Mouse (Mus musculus): ENCODE measurements around the gene Ggcx. TPM values are rescaled to one million over a fixed set of nuclear protein-coding genes. Genes with fewer than 3 reads are reported as not detected.

Ggcx gene
- polyA plus RNA-seq, 1 experiment, result 17.5 TPM

DNA sequence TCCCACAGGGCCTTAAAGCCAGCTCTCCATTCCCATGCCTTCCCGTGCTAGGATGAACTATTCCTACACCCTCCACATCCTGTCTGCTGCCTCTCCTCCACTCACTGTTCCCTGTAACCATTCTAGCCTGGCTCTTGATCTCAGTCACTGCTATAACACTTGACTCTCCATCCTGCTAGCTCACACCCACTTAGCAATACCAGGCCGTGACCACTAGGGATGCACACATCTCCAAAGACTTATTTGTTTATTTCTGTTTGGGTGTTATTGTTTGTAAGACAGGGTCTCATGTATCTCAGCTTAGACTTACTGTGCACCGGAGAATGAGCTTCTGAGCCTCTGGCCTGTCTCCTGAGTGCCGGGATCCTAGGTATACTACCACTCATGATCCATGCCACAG, 44.6 kb upstream of the Ggcx start:
- Histone ChIP-seq H3K36me3 (ENCODE audit: control insufficient read depth, insufficient read depth) (peaks cover 8% of the 10 kb centered on the region), H3K4me3 (no peak overlapping the region), H3K4me2 (ENCODE audit: low read depth) (peak overlapping the region; percentile 93), H3K27me3 (ENCODE audit: control insufficient read depth, insufficient read depth, insufficient read length) (no peaks in the 10 kb centered on the region), H3ac (ENCODE audit: control insufficient read depth, insufficient read length) (no peak overlapping the region), H3K79me2 (ENCODE audit: control insufficient read depth, insufficient read depth) (peaks cover 1% of the 10 kb centered on the region)
- TF ChIP-seq MAX (IDR thresholded peaks at IDR 0.05; ENCODE audit: low read depth) (no peak), TCF12 (IDR thresholded peaks at IDR 0.05; ENCODE audit: insufficient read depth, poor library complexity, severe bottlenecking) (no peak), MYOD1 (IDR thresholded peaks at IDR 0.05; ENCODE audit: control insufficient read depth in 1 of 3, insufficient read length in 2 of 3, low read depth in 2 of 3) (no peak), USF1 (IDR thresholded peaks at IDR 0.05; ENCODE audit: low read depth) (no peak), SRF (IDR thresholded peaks at IDR 0.05; ENCODE audit: control insufficient read depth, insufficient read length, low read depth) (no peak), TCF3 (IDR thresholded peaks at IDR 0.05; ENCODE audit: insufficient read length, low read depth) (no peak), CEBPB (IDR thresholded peaks at IDR 0.05; ENCODE audit: insufficient read depth, poor library complexity, severe bottlenecking) (no peak)

DNA sequence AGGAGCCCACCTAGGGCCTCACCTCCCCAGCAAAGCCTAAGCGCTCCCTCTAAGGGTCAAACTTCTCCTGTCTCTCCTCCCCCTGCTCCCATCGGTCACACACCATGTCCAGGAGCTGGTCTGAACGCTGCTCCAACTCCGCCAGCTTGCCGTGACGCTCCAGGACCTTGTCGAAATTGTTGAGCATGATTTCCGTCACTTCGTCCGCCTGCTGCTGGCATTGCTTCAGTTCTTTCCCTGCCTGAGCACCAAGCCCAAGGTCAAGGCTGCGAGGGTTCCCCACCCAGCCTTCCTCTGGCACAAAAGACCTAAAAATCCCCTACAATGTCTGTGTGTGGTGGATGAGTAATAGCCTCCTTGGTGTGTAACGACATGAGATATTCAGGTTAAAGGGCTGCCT, 44.0 kb upstream of the Ggcx start:
- Histone ChIP-seq H3K27me3 (ENCODE audit: control insufficient read depth, insufficient read depth, insufficient read length) (no peaks in the 10 kb centered on the region), H3ac (ENCODE audit: control insufficient read depth, insufficient read length) (no peak overlapping the region), H3K79me2 (ENCODE audit: control insufficient read depth, insufficient read depth) (peaks cover 4% of the 10 kb centered on the region), H3K36me3 (ENCODE audit: control insufficient read depth, insufficient read depth) (peaks cover 8% of the 10 kb centered on the region), H3K4me2 (ENCODE audit: low read depth) (peak overlapping the region; percentile 93), H3K4me3 (no peak overlapping the region)
- peak; percentile 70 for TF ChIP-seq POLR2AphosphoS2 (IDR thresholded peaks at IDR 0.05; ENCODE audit: insufficient read length, low read depth)
- TF ChIP-seq POLR2A (IDR thresholded peaks at IDR 0.05; ENCODE audit: insufficient read length, low read depth), result no peak

DNA sequence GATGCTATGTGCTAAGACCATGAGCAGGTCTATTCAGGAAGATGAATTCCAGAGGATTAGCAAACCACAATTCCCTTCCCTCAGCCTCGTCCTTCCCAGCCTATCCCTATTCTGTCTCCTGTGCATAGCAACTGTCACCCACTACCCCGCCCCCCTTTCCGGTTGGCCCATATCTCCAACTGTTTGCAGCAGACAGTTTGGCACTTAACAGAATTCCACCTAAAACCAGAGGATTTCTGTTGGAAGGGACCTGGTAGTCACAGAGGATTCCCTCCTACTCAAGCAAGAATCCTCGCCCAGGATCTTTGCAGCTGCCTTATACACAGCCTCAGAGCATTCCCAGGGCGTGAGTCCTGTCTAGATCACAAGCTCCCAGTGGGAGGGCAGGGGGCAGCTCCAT, 43.0 kb upstream of the Ggcx start:
- Histone ChIP-seq H3K27me3 (ENCODE audit: control insufficient read depth, insufficient read depth, insufficient read length) (no peaks in the 10 kb centered on the region), H3ac (ENCODE audit: control insufficient read depth, insufficient read length) (no peak overlapping the region), H3K4me3 (no peak overlapping the region), H3K4me2 (ENCODE audit: low read depth) (peak overlapping the region; percentile 93), H3K79me2 (ENCODE audit: control insufficient read depth, insufficient read depth) (peaks cover 6% of the 10 kb centered on the region), H3K36me3 (ENCODE audit: control insufficient read depth, insufficient read depth) (peaks cover 8% of the 10 kb centered on the region)
- TF ChIP-seq POLR2A (IDR thresholded peaks at IDR 0.05; ENCODE audit: insufficient read length, low read depth), result no peak
- no peak for TF ChIP-seq USF1 (IDR thresholded peaks at IDR 0.05; ENCODE audit: low read depth)
- TF ChIP-seq MYOG (IDR thresholded peaks at IDR 0.05; ENCODE audit: control insufficient read depth in 1 of 3, insufficient read depth in 1 of 3, insufficient read length in 2 of 3, low read depth in 2 of 3), result peak in 2 of 3 experiments; percentile 41 to 79
- 0 out of 2 replicates have a peak, but pooled peaks have one; percentile 57 for TF ChIP-seq CEBPB (IDR thresholded peaks at IDR 0.05; ENCODE audit: insufficient read depth, poor library complexity, severe bottlenecking)
- no peak for TF ChIP-seq SRF (IDR thresholded peaks at IDR 0.05; ENCODE audit: control insufficient read depth, insufficient read length, low read depth)
- TF ChIP-seq E2F4 (IDR thresholded peaks at IDR 0.05; ENCODE audit: insufficient read depth), result no peak
- no peak for TF ChIP-seq REST (IDR thresholded peaks at IDR 0.05; ENCODE audit: insufficient read depth, insufficient read length)
- TF ChIP-seq TCF12 (IDR thresholded peaks at IDR 0.05; ENCODE audit: insufficient read depth, poor library complexity, severe bottlenecking), result peak; percentile 38
- TF ChIP-seq TCF3 (IDR thresholded peaks at IDR 0.05; ENCODE audit: insufficient read length, low read depth), result no peak
- no peak for TF ChIP-seq POLR2AphosphoS2 (IDR thresholded peaks at IDR 0.05; ENCODE audit: insufficient read length, low read depth)
- no peak for TF ChIP-seq MAX (IDR thresholded peaks at IDR 0.05; ENCODE audit: low read depth)
- peak in 2 of 3 experiments; percentile 50 to 65 for TF ChIP-seq MYOD1 (IDR thresholded peaks at IDR 0.05; ENCODE audit: control insufficient read depth in 1 of 3, insufficient read length in 2 of 3, low read depth in 2 of 3)

DNA sequence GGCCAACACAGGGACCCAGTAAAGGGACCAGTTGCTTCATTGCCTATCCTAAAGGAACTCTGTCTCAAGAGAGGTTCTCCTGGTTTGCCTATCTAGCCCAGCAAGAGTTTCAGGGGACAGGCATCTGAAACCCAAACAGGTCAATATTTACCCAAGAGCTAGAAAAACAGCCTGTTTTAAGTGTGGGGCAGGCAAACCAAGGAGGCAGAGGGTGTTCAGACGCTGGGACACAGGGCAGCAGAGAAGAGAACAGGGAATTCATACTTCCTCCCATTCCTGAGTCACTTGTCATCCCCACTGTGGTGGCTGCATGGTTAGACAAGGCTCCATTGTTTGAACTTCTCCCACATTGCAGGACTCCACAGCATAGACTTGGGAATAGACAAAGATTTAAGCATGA, 42.5 kb upstream of the Ggcx start:
- peaks cover 7% of the 10 kb centered on the region for H3K79me2 ChIP-seq (ENCODE audit: control insufficient read depth, insufficient read depth)
- peaks cover 8% of the 10 kb centered on the region for H3K36me3 ChIP-seq (ENCODE audit: control insufficient read depth, insufficient read depth)
- H3K4me2 ChIP-seq (ENCODE audit: low read depth), result peak overlapping the region; percentile 93
- TF ChIP-seq POLR2AphosphoS2 (IDR thresholded peaks at IDR 0.05; ENCODE audit: insufficient read length, low read depth) (peak; percentile 22), USF1 (IDR thresholded peaks at IDR 0.05; ENCODE audit: low read depth) (no peak)
- H3K4me3 ChIP-seq, result no peak overlapping the region
- H3K27me3 ChIP-seq (ENCODE audit: control insufficient read depth, insufficient read depth, insufficient read length), result no peaks in the 10 kb centered on the region
- H3ac ChIP-seq (ENCODE audit: control insufficient read depth, insufficient read length), result no peak overlapping the region

DNA sequence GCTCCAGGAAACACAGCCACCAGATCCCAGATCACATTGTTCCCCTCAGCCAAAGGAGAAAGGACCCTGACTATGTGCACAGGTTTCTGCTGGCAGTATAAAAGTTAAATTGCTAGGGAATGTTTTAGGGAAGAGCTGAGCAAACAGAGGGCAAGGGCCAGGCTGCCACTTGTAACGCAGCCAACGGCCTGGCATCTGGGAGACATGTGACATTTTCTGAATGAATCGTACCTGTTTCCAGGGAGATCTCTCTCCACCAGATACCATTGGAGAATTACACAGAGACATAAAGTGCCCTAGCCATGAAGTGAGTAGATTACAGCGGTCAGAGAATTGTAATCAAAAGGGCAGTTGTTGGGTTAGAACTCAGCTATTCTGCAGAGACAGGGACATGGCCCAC, 40.9 kb upstream of the Ggcx start:
- Histone ChIP-seq H3K4me2 (ENCODE audit: low read depth) (peak overlapping the region; percentile 93), H3K27me3 (ENCODE audit: control insufficient read depth, insufficient read depth, insufficient read length) (no peaks in the 10 kb centered on the region), H3ac (ENCODE audit: control insufficient read depth, insufficient read length) (no peak overlapping the region), H3K79me2 (ENCODE audit: control insufficient read depth, insufficient read depth) (peaks cover 14% of the 10 kb centered on the region), H3K36me3 (ENCODE audit: control insufficient read depth, insufficient read depth) (peaks cover 8% of the 10 kb centered on the region), H3K4me3 (no peak overlapping the region)
- TF ChIP-seq MAX (IDR thresholded peaks at IDR 0.05; ENCODE audit: low read depth), result no peak
- no peak for TF ChIP-seq MYOD1 (IDR thresholded peaks at IDR 0.05; ENCODE audit: control insufficient read depth in 1 of 3, insufficient read length in 2 of 3, low read depth in 2 of 3)
- no peak for TF ChIP-seq MYOG (IDR thresholded peaks at IDR 0.05; ENCODE audit: control insufficient read depth in 1 of 3, insufficient read depth in 1 of 3, insufficient read length in 2 of 3, low read depth in 2 of 3)
- no peak for TF ChIP-seq TCF12 (IDR thresholded peaks at IDR 0.05; ENCODE audit: insufficient read depth, poor library complexity, severe bottlenecking)
- no peak for TF ChIP-seq E2F4 (IDR thresholded peaks at IDR 0.05; ENCODE audit: insufficient read depth)
- TF ChIP-seq POLR2A (IDR thresholded peaks at IDR 0.05; ENCODE audit: insufficient read length, low read depth), result no peak
- no peak for TF ChIP-seq CEBPB (IDR thresholded peaks at IDR 0.05; ENCODE audit: insufficient read depth, poor library complexity, severe bottlenecking)
- no peak for TF ChIP-seq SRF (IDR thresholded peaks at IDR 0.05; ENCODE audit: control insufficient read depth, insufficient read length, low read depth)
- no peak for TF ChIP-seq REST (IDR thresholded peaks at IDR 0.05; ENCODE audit: insufficient read depth, insufficient read length)
- TF ChIP-seq TCF3 (IDR thresholded peaks at IDR 0.05; ENCODE audit: insufficient read length, low read depth), result no peak
- no peak for TF ChIP-seq USF1 (IDR thresholded peaks at IDR 0.05; ENCODE audit: low read depth)
- no peak for TF ChIP-seq POLR2AphosphoS2 (IDR thresholded peaks at IDR 0.05; ENCODE audit: insufficient read length, low read depth)

All from myocyte (in vitro differentiated cells).